Mouse (Mus musculus): Measurements from ENCODE around the gene Tmem176b. TPM values are rescaled to one million over a fixed set of nuclear protein-coding genes. Genes with fewer than 3 reads are reported as not detected.

Tmem176b gene
- polyA plus RNA-seq, 1 experiment, result 36.3 TPM

GRCm38 (mm10) chr6:48864181-48864580, 22.9 kb upstream of the Tmem176b start:
- H3K4me3 ChIP-seq (replicated peaks), result no peak overlapping the region
- TF ChIP-seq GATA1 (IDR thresholded peaks at IDR 0.05; ENCODE audit: borderline replicate concordance, low read length) (no peak), FLI1 (IDR thresholded peaks at IDR 0.05; ENCODE audit: low read length) (no peak)
- no peaks in the 10 kb centered on the region for H3K9me3 ChIP-seq
- peaks cover 23% of the 10 kb centered on the region for H3K27me3 ChIP-seq (replicated peaks)
- peaks cover 10% of the 10 kb centered on the region for H3K4me1 ChIP-seq
- no peaks in the 10 kb centered on the region for H3K36me3 ChIP-seq (replicated peaks; ENCODE audit: low read length)

DNA sequence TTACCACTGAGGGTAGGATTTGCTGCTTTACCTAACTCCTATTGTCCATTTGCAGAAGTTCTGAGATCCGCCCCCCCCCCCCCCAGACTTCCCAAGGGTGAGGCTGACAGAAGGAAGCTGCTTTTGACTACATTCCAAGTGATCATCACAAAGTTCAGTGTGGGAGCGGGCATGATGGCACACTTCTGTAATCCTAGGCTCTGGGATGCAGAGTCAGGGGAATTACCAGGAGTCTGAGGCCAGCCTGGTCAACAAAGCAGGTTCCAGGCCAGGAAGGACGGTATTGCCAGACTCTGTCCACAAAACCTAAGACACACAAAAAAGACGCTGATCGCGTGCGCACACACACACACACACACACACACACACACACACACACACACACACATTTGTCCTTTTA, 22.2 kb upstream of the Tmem176b start:
- TF ChIP-seq GATA1 (IDR thresholded peaks at IDR 0.05; ENCODE audit: borderline replicate concordance, low read length) (no peak), FLI1 (IDR thresholded peaks at IDR 0.05; ENCODE audit: low read length) (no peak)
- H3K4me1 ChIP-seq, result peaks cover 10% of the 10 kb centered on the region
- no peak overlapping the region for H3K4me3 ChIP-seq (replicated peaks)
- no peaks in the 10 kb centered on the region for H3K36me3 ChIP-seq (replicated peaks; ENCODE audit: low read length)
- H3K27me3 ChIP-seq (replicated peaks), result peaks cover 24% of the 10 kb centered on the region
- no peaks in the 10 kb centered on the region for H3K9me3 ChIP-seq

DNA sequence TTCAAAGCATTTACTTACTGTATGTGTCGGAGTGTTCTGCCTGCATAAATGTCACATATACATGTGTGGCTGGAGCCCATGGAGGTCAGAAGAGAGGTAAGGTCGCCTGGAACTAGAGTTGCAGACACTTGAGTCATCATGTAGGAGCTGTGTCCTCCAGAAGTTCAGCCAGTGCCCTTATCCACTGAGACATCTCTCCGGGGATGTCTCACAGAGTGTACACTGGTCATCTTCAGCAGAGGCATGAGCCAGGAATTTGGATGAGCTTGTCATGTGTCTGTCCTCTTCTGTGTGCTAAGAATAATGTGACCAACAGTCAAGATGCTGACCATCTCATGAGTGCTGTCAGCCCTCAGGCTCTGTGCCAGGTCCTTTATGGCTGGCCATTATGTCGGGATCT, 21.5 kb upstream of the Tmem176b start:
- Histone ChIP-seq H3K36me3 (replicated peaks; ENCODE audit: low read length) (no peaks in the 10 kb centered on the region), H3K9me3 (no peaks in the 10 kb centered on the region), H3K27me3 (replicated peaks) (peaks cover 24% of the 10 kb centered on the region), H3K4me1 (peaks cover 15% of the 10 kb centered on the region), H3K4me3 (replicated peaks) (no peak overlapping the region)
- TF ChIP-seq GATA1 (IDR thresholded peaks at IDR 0.05; ENCODE audit: borderline replicate concordance, low read length), result no peak
- no peak for TF ChIP-seq FLI1 (IDR thresholded peaks at IDR 0.05; ENCODE audit: low read length)

DNA sequence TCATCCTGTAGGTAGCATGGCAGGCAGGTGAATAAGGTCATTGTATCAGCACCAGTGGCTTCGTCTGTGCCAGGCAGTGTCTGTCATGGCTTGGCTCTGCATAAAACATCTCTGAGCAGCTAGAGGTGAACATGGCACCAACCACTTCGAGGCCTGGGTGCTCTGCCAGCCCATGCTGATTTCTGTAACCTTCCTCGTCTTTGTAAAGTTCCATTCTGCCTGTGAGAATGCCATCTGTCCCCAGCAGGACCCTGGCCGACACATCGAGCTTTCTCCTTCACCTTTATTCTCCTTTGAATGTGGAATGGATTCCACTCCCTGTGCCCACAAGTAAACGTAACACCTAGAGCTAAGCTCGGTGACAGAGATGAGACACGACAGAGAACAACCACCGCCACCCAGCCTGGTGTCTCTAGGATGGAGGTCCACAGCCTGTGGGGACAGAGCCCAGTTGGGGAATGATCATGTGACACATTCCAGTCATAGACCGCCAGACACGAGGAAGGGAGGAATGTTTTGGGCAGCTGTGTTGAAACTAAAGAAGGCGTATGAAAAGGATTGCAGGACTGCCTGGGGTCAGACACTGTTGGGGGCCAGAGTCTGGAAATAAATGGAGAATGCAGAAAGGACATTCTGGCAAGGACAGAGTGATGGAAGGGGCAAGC, 20.5 kb upstream of the Tmem176b start:
- H3K27me3 ChIP-seq (replicated peaks), result peaks cover 17% of the 10 kb centered on the region
- H3K36me3 ChIP-seq (replicated peaks; ENCODE audit: low read length), result no peaks in the 10 kb centered on the region
- no peak for TF ChIP-seq FLI1 (IDR thresholded peaks at IDR 0.05; ENCODE audit: low read length)
- TF ChIP-seq GATA1 (IDR thresholded peaks at IDR 0.05; ENCODE audit: borderline replicate concordance, low read length), result no peak
- no peaks in the 10 kb centered on the region for H3K9me3 ChIP-seq
- H3K4me1 ChIP-seq, result peaks cover 23% of the 10 kb centered on the region
- H3K4me3 ChIP-seq (replicated peaks), result no peak overlapping the region

- Histone ChIP-seq H3K4me1 (peaks cover 26% of the 10 kb centered on the region), H3K9me3 (no peaks in the 10 kb centered on the region), H3K36me3 (replicated peaks; ENCODE audit: low read length) (no peaks in the 10 kb centered on the region), H3K27me3 (replicated peaks) (peaks cover 17% of the 10 kb centered on the region), H3K4me3 (replicated peaks) (no peak overlapping the region)
- no peak for TF ChIP-seq GATA1 (IDR thresholded peaks at IDR 0.05; ENCODE audit: borderline replicate concordance, low read length)
- TF ChIP-seq FLI1 (IDR thresholded peaks at IDR 0.05; ENCODE audit: low read length), result no peak
These were observed 19.6 kb upstream of the Tmem176b start for GRCm38 (mm10) chr6:48860851-48861250.

- Histone ChIP-seq H3K4me3 (replicated peaks) (peak overlapping the region; percentile 77), H3K27me3 (replicated peaks) (peaks cover 17% of the 10 kb centered on the region), H3K4me1 (peaks cover 27% of the 10 kb centered on the region), H3K9me3 (no peaks in the 10 kb centered on the region), H3K36me3 (replicated peaks; ENCODE audit: low read length) (no peaks in the 10 kb centered on the region)
- TF ChIP-seq FLI1 (IDR thresholded peaks at IDR 0.05; ENCODE audit: low read length), result no peak
- TF ChIP-seq GATA1 (IDR thresholded peaks at IDR 0.05; ENCODE audit: borderline replicate concordance, low read length), result no peak
These were observed 19.0 kb upstream of the Tmem176b start for GRCm38 (mm10) chr6:48860130-48860815.

DNA sequence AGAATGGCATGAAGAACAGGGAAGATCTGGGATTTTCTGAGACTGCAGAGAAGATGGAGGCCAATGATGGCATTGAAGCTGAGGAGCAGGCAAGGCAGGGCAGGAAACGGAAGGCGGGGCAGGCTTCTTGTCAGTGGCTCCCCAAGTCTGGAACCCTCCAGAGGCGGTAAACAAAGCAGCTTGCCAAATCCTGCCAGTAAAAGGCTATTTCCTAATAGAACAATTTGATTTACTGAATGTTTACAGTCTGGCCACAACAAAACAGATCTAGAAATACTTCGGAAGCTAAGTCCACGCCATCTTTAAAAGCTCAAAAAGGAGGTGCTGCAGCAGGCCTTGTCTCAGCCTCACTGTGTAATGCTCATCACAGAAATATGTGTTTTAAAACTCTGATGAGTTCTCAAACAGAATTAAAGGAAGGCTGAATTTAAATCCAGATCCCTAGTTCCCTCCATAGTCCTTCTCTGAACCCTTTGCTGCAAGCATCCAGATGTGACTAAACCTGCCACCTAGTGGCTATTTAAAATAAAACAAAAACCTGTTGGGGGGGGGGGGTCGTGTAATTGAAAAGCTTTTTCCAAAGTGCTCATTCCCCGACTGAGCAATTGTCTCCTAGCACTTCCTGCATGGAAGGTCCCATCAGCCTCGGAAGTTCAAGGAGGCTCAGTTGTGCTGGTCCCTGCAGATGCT, 16.5 kb upstream of the Tmem176b start:
- Histone ChIP-seq H3K4me3 (replicated peaks) (no peak overlapping the region), H3K9me3 (peaks cover 4% of the 10 kb centered on the region; the same call in 1 of the 2 replicates), H3K27me3 (replicated peaks) (peaks cover 10% of the 10 kb centered on the region), H3K4me1 (peaks cover 27% of the 10 kb centered on the region), H3K36me3 (replicated peaks; ENCODE audit: low read length) (no peaks in the 10 kb centered on the region)
- TF ChIP-seq GATA1 (IDR thresholded peaks at IDR 0.05; ENCODE audit: borderline replicate concordance, low read length) (no peak), FLI1 (IDR thresholded peaks at IDR 0.05; ENCODE audit: low read length) (no peak)

DNA sequence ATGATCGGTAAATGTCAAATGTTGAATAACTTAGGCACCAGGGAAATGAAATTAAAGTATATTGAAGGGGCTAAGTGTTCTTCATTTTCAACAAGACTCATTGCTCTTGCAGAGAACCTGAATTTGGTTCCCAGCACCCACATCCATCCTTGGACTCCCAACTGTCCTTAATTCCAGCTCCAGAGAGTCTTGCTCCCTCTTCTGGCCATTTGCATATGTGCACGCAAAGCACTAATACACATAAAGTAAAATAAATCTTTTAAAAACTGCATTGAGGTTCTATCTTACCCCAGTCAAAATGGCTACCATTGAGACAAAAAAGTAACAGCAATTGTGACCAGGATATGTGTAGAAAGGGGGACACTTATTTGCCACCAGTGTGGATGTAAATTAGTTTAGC, 12.9 kb upstream of the Tmem176b start:
- TF ChIP-seq GATA1 (IDR thresholded peaks at IDR 0.05; ENCODE audit: borderline replicate concordance, low read length) (no peak), FLI1 (IDR thresholded peaks at IDR 0.05; ENCODE audit: low read length) (no peak)
- H3K4me1 ChIP-seq, result peaks cover 17% of the 10 kb centered on the region

DNA sequence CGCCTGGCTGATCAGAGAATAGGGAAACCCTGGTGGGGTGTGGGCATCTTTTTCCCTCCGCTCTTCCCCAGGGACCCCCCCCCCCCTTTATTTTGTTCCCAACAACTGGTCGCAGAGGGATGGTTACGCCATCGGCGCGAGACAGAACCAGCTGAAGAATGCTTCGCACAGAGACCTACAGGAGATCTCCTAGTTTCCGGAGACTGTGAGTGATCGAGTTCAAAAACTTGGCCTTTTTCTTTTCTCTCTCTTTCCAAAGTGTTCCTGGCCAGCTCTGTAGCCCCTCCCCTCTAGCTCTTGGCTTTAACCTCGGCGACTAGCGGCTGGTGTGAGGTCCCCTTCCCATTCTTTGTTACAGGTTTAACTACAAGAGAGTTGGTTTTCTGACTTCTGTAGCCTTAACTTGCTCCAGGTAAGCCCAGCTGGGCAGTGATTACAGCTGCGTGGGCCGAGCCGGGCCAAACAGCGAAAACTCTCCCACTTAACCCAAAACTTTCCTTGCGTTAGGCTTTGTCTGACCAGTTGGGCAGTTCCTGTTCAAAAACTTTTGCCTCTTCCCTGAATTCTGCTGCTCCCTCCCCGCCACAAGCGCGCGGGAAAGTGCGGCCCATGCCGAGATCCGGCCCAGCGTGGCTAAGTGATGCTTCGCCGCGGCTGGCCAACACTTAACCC, 10.7 kb upstream of the Tmem176b start:
- Histone ChIP-seq H3K36me3 (replicated peaks; ENCODE audit: low read length) (no peaks in the 10 kb centered on the region), H3K4me1 (peaks cover 6% of the 10 kb centered on the region), H3K9me3 (peaks cover 4% of the 10 kb centered on the region; the same call in 1 of the 2 replicates), H3K4me3 (replicated peaks) (no peak overlapping the region), H3K27me3 (replicated peaks) (peaks cover 5% of the 10 kb centered on the region)
- TF ChIP-seq FLI1 (IDR thresholded peaks at IDR 0.05; ENCODE audit: low read length) (no peak), GATA1 (IDR thresholded peaks at IDR 0.05; ENCODE audit: borderline replicate concordance, low read length) (no peak)

More for the DNA sequence above, 12.9 kb upstream of the Tmem176b start:
- H3K9me3 ChIP-seq, result peaks cover 4% of the 10 kb centered on the region; the same call in 1 of the 2 replicates
- no peak overlapping the region for H3K4me3 ChIP-seq (replicated peaks)
- H3K27me3 ChIP-seq (replicated peaks), result peaks cover 5% of the 10 kb centered on the region
- no peaks in the 10 kb centered on the region for H3K36me3 ChIP-seq (replicated peaks; ENCODE audit: low read length)

Data from megakaryocyte, embryonic 14.5 days (primary cell).